Mouse (Mus musculus) erythroblast, embryonic 14.5 days (primary cell): ENCODE data around the gene Arl11. TPM values are rescaled to one million over a fixed set of nuclear protein-coding genes. Genes with fewer than 3 reads are reported as not detected.
"Not testable (repeated sequence)": the region's sequence is repeated elsewhere in the genome, so short reads cannot be mapped to it uniquely, and the experiment has no call there.

Experiments
- H3K27me3 ChIP-seq: 2 replicates; pipeline ENCODE4 v1.6.1; 2012; ENCODE audit warnings: inconsistent platforms; ENCODE audit not compliant: control insufficient read depth
- H3K36me3 ChIP-seq: 2 replicates; pipeline ENCODE4 v1.6.1; 2012; ENCODE audit warnings: mild to moderate bottlenecking, inconsistent platforms; ENCODE audit not compliant: control insufficient read depth
- H3K4me1 ChIP-seq: 2 replicates; pipeline ENCODE4 v1.6.1; 2012; ENCODE audit warnings: inconsistent platforms; ENCODE audit not compliant: control insufficient read depth
- H3K4me3 ChIP-seq: replicated peaks from 2 replicates; pipeline ENCODE3; 2012; ENCODE audit warnings: moderate library complexity, mild to moderate bottlenecking, inconsistent platforms
- H3K9me3 ChIP-seq: 2 replicates; pipeline ENCODE4 v1.6.1; 2012; ENCODE audit warnings: low read length, inconsistent platforms, mixed read lengths; ENCODE audit not compliant: control insufficient read depth
- GATA1 ChIP-seq: IDR thresholded peaks from 2 replicates; pipeline ENCODE4 v1.6.1; 2012; ENCODE audit warnings: low read length, inconsistent platforms, mixed read lengths
- TAL1 ChIP-seq: IDR thresholded peaks from 3 replicates; pipeline ENCODE4 v1.6.1; 2012; ENCODE audit warnings: low read length, inconsistent platforms, mixed read lengths
- polyA plus RNA-seq: library from polyadenylated mRNA; stranded (reverse); fragments of >175 nt; gene quantifications from 2 replicates; pipeline ENCODE4 v1.2.3, GENCODE M21; 2012

The Arl11 gene
- polyA plus RNA-seq, 1 experiment, result not detected

GRCm38 (mm10) chr14:61322740-61323139, 13.2 kb downstream of the Arl11 start:
- TF ChIP-seq GATA1, result no peak
- no peak for TF ChIP-seq TAL1
- no peaks in the 10 kb centered on the region for H3K27me3 ChIP-seq
- H3K4me1 ChIP-seq, result peaks cover 3% of the 10 kb centered on the region

GRCm38 (mm10) chr14:61327007-61327406, 17.5 kb downstream of the Arl11 start:
- not testable (repeated sequence) for H3K4me1 ChIP-seq, H3K9me3 ChIP-seq, H3K27me3 ChIP-seq, H3K4me3 ChIP-seq, H3K36me3 ChIP-seq

More at GRCm38 (mm10) chr14:61322740-61323139, 13.2 kb downstream of the Arl11 start:
- Histone ChIP-seq H3K9me3 (no peaks in the 10 kb centered on the region; the same call in 1 of the 2 replicates), H3K4me3 (no peak overlapping the region), H3K36me3 (no peaks in the 10 kb centered on the region)

- TF ChIP-seq TAL1, result no peak
- TF ChIP-seq GATA1, result no peak
- Histone ChIP-seq H3K9me3 (no peaks in the 10 kb centered on the region; the same call in 1 of the 2 replicates), H3K36me3 (no peaks in the 10 kb centered on the region), H3K4me1 (peaks cover 7% of the 10 kb centered on the region), H3K4me3 (peak overlapping the region; percentile 10), H3K27me3 (no peaks in the 10 kb centered on the region)
Measured at GRCm38 (mm10) chr14:61327618-61328450, 18.3 kb downstream of the Arl11 start.

GRCm38 (mm10) chr14:61330591-61330990, 21.0 kb downstream of the Arl11 start:
- Histone ChIP-seq H3K36me3 (no peaks in the 10 kb centered on the region), H3K4me1 (peaks cover 7% of the 10 kb centered on the region), H3K27me3 (no peaks in the 10 kb centered on the region), H3K4me3 (no peak overlapping the region), H3K9me3 (no peaks in the 10 kb centered on the region)
- TF ChIP-seq TAL1 (no peak), GATA1 (no peak)

GRCm38 (mm10) chr14:61330996-61331561, 21.5 kb downstream of the Arl11 start:
- Histone ChIP-seq H3K4me1 (peaks cover 7% of the 10 kb centered on the region), H3K27me3 (no peaks in the 10 kb centered on the region), H3K36me3 (no peaks in the 10 kb centered on the region), H3K4me3 (no peak overlapping the region), H3K9me3 (no peaks in the 10 kb centered on the region)
- TF ChIP-seq TAL1, result no peak

- H3K9me3 ChIP-seq, result no peaks in the 10 kb centered on the region
- TF ChIP-seq TAL1 (no peak), GATA1 (no peak)
- H3K4me3 ChIP-seq, result no peak overlapping the region
- no peaks in the 10 kb centered on the region for H3K4me1 ChIP-seq
- no peaks in the 10 kb centered on the region for H3K36me3 ChIP-seq
- H3K27me3 ChIP-seq, result no peaks in the 10 kb centered on the region
Measured at GRCm38 (mm10) chr14:61339381-61339780, 29.8 kb downstream of the Arl11 start.

GRCm38 (mm10) chr14:61344590-61344989, 35.0 kb downstream of the Arl11 start:
- H3K9me3 ChIP-seq, result no peaks in the 10 kb centered on the region
- no peak overlapping the region for H3K4me3 ChIP-seq
- peaks cover 5% of the 10 kb centered on the region; the same call in 1 of the 2 replicates for H3K4me1 ChIP-seq
- TF ChIP-seq GATA1, result no peak
- no peak for TF ChIP-seq TAL1
- no peaks in the 10 kb centered on the region for H3K36me3 ChIP-seq
- H3K27me3 ChIP-seq, result no peaks in the 10 kb centered on the region

GRCm38 (mm10) chr14:61346827-61347698, 37.5 kb downstream of the Arl11 start:
- H3K4me3 ChIP-seq, result no peak overlapping the region
- no peak for TF ChIP-seq GATA1
- no peak for TF ChIP-seq TAL1
- peaks cover 5% of the 10 kb centered on the region; the same call in 1 of the 2 replicates for H3K4me1 ChIP-seq
- H3K27me3 ChIP-seq, result no peaks in the 10 kb centered on the region
- no peaks in the 10 kb centered on the region for H3K36me3 ChIP-seq
- H3K9me3 ChIP-seq, result no peaks in the 10 kb centered on the region

- peaks cover 7% of the 10 kb centered on the region; the same call in 1 of the 2 replicates for H3K4me1 ChIP-seq
- no peaks in the 10 kb centered on the region for H3K27me3 ChIP-seq
- H3K4me3 ChIP-seq, result no peak overlapping the region
- H3K36me3 ChIP-seq, result no peaks in the 10 kb centered on the region
- TF ChIP-seq TAL1, result no peak
- no peak for TF ChIP-seq GATA1
- H3K9me3 ChIP-seq, result no peaks in the 10 kb centered on the region
Measured at GRCm38 (mm10) chr14:61349876-61350275, 40.3 kb downstream of the Arl11 start.
